Mouse (Mus musculus): ENCODE measurements around the gene Epm2a. TPM values are rescaled to one million over a fixed set of nuclear protein-coding genes. Genes with fewer than 3 reads are reported as not detected.

The Epm2a gene
- polyA plus RNA-seq (2015; fragmentation: Illumina TruSeq; extraction: RNeasy Lipid Tissue Mini Kit (QIAGEN cat#74804); ENCODE audit: insufficient read depth, low read depth, low replicate concordance): 0.72 TPM

DNA sequence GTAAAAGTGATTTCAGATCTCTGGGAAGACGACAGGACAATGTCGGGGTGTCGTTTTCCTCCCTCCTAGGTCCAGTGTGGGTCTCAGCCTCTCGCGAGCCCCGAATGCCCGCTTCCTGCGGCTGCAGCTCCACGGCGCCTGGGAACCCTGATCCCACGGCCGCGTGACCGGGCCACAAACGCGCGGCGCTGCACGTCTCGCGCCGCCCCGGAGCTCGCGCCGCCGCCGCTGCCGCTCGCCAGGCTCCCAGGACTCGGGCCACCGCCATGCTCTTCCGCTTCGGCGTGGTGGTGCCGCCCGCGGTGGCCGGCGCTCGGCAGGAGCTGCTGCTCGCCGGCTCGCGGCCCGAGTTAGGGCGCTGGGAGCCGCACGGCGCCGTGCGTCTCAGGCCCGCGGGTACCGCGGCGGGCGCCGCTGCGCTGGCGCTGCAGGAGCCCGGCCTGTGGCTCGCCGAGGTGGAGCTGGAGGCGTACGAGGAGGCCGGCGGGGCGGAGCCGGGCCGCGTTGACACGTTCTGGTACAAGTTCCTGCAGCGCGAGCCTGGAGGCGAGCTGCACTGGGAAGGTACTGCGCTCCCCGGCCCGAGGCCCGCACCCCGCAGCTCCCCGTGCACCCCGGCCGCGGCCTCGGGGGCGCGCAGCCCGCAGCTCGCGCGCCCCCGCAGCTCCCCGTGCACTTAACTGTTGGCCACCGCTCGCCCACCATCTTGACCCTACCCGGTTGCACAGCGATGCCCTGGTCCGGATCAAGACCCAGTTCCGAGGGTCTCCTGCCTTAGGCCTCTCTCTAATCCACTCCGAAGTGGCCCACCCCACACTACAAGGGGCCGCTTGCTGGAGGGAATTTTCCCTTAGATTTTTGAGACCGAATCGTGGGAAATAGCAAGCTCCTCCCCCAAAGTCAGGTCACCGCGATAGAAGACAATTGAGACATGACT, at the start of gene Epm2a:
TSS of gene Epm2a (plus strand) at position 200 of the 937 bp plus-strand sequence.

Other genes with a start within 250 kb of the Epm2a start
- gene Shprh, start 194.0 kb upstream of the Epm2a start, polyA plus RNA-seq (2015; fragmentation: Illumina TruSeq; extraction: RNeasy Lipid Tissue Mini Kit (QIAGEN cat#74804); ENCODE audit: insufficient read depth, low read depth, low replicate concordance): 2.5 TPM
- gene Fbxo30, start 62.1 kb upstream of the Epm2a start, polyA plus RNA-seq (2015; fragmentation: Illumina TruSeq; extraction: RNeasy Lipid Tissue Mini Kit (QIAGEN cat#74804); ENCODE audit: insufficient read depth, low read depth, low replicate concordance): 2.5 TPM

Measured in pancreas, adult 10 weeks (tissue).